Mouse (Mus musculus): ENCODE measurements around the gene Zfp385c. TPM values are rescaled to one million over a fixed set of nuclear protein-coding genes. Genes with fewer than 3 reads are reported as not detected.
"Not testable (repeated sequence)": the region's sequence is repeated elsewhere in the genome, so short reads cannot be mapped to it uniquely, and the experiment has no call there.

Zfp385c gene
- total RNA-seq, 2 experiments from 2014 or later, result 0.42 to 0.67 TPM

- DNase-seq, result no peak
Observed at GRCm38 (mm10) chr11:100595533-100595932, 96.7 kb downstream of the Zfp385c start.

- DNase-seq, result no peak
Observed at GRCm38 (mm10) chr11:100594608-100595007, 97.6 kb downstream of the Zfp385c start.

GRCm38 (mm10) chr11:100592346-100593046 is 99.8 kb downstream of the Zfp385c start:
- DNase-seq, result no peak

- DNase-seq, result no peak
Observed at GRCm38 (mm10) chr11:100588462-100588861, 103.8 kb downstream of the Zfp385c start.

- DNase-seq, result no peak
Observed at GRCm38 (mm10) chr11:100585148-100585547, 107.1 kb downstream of the Zfp385c start.

GRCm38 (mm10) chr11:100584561-100584961 is 107.7 kb downstream of the Zfp385c start:
- no peak for DNase-seq

- DNase-seq, result no peak
Observed at GRCm38 (mm10) chr11:100582836-100583235, 109.4 kb downstream of the Zfp385c start.

- DNase-seq, result not testable (repeated sequence)
Observed at GRCm38 (mm10) chr11:100582413-100582812, 109.8 kb downstream of the Zfp385c start.

- peak; percentile 67 for DNase-seq
Observed at GRCm38 (mm10) chr11:100581756-100582155, 110.5 kb downstream of the Zfp385c start.

GRCm38 (mm10) chr11:100580275-100580674 is 112.0 kb downstream of the Zfp385c start:
- no peak for DNase-seq

GRCm38 (mm10) chr11:100579116-100579799 is 113.0 kb downstream of the Zfp385c start:
- DNase-seq, result no peak

- DNase-seq, result no peak
Observed at GRCm38 (mm10) chr11:100577852-100578599, 114.2 kb downstream of the Zfp385c start.

Other genes starting within 250 kb of the Zfp385c start
- gene Klhl11, start 219.7 kb downstream of the Zfp385c start, total RNA-seq (2021), result 10 to 100 TPM; 35.0 to 36.3 TPM
- gene Acly, start 164.5 kb downstream of the Zfp385c start, total RNA-seq (2021), result 100 to 1,000 TPM; 380 to 552 TPM
- gene Ttc25, start 146.8 kb downstream of the Zfp385c start, total RNA-seq (2021), result 1 to 10 TPM; 1.4 to 1.6 TPM
- 10 to 100 TPM; 32.9 to 35.7 TPM for gene Cnp, start 117.6 kb downstream of the Zfp385c start, total RNA-seq (2021)
- 10 to 100 TPM; 44.9 to 54.3 TPM for gene Nkiras2, start 73.2 kb downstream of the Zfp385c start, total RNA-seq (2021)
- 100 to 1,000 TPM; 212 to 265 TPM for gene Dnajc7, start 72.3 kb downstream of the Zfp385c start, total RNA-seq (2021)
- gene Dhx58, start 11.8 kb upstream of the Zfp385c start, total RNA-seq (2021), result 1 to 10 TPM; 6.0 to 9.4 TPM
- gene Kat2a, start 20.0 kb upstream of the Zfp385c start, total RNA-seq (2021), result 10 to 100 TPM; 33.1 to 42.4 TPM
- gene Hspb9, start 21.4 kb upstream of the Zfp385c start, total RNA-seq (2021), result under 1 TPM in 1 of 2 experiments, not detected in 1; 0.64 TPM
- gene Rab5c, start 45.8 kb upstream of the Zfp385c start, total RNA-seq (2021), result 100 to 1,000 TPM; 182 to 183 TPM
- gene Kcnh4, start 67.5 kb upstream of the Zfp385c start, total RNA-seq (2021), result under 1 TPM; 0.12 to 0.15 TPM
- not detected for gene Hcrt, start 70.5 kb upstream of the Zfp385c start, total RNA-seq (2021)
- 10 to 100 TPM; 14.1 to 15.7 TPM for gene Ghdc, start 78.5 kb upstream of the Zfp385c start, total RNA-seq (2021)
- 10 to 100 TPM; 60.7 to 72.7 TPM for gene Stat5b, start 158.3 kb upstream of the Zfp385c start, total RNA-seq (2021)
- 10 to 100 TPM; 37.1 to 52.7 TPM for gene Stat5a, start 166.9 kb upstream of the Zfp385c start, total RNA-seq (2021)
- gene Stat3, start 247.1 kb upstream of the Zfp385c start, total RNA-seq (2021), result 10 to 100 TPM; 68.2 to 75.6 TPM

Measured in adrenal gland, postnatal 10 days (tissue).